Mouse (Mus musculus) adipocyte (in vitro differentiated cells): ENCODE results near the gene Sult2a2.
"Not testable (repeated sequence)": the region's sequence is repeated elsewhere in the genome, so short reads cannot be mapped to it uniquely, and the experiment has no call there.

Experiments used
- DNase-seq: peaks from one replicate; pipeline ENCODE4 v3.0.0-alpha.2; 2016; ENCODE audit warnings: low spot score

Gene Sult2a2

DNA sequence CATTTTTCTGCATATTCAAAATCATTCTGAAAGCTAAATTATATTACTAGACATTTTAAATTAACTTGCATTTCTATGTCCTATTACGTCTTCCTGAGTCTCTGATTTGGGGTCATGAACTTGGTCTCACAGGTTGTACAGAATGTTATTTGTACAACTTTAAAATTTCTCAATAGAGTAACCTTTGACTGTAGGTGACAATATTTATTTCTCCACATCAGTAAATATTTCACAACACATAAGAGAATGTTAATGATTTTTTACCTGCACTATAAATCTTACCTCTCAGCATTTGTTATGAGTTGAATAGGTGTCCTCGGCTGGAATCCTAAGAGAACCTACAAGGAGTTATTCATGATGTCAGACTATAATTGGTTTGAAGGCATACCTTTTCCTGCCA lies at the start of gene Sult2a2:
Sult2a2 (plus strand) TSS at position 301 of the 400 bp plus-strand sequence.
- DNase-seq: not testable (repeated sequence)

DNA sequence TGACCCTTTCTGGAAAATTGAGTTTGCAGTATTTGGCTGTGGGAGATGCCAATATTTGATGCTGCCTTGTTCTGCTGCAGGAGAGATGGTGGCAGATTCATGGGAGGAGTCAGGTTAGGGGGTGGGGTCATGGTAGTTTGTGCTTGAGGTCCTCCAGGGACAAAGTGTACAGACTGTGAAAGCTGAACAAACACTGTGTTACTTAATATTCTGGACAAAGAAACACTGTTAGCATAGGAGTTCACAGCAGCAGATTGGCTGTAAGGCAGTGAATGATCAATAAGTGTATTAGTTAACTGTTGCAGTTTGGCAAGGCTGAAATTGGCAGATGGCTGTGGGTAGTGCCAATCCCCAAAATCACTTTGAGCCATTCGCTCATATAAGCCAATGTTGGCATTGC lies 80.6 kb downstream of the Sult2a2 start:
- no peak for DNase-seq
